Mouse (Mus musculus) small intestine, adult 2 months (tissue): ENCODE results near the gene Apmap. TPM values are rescaled to one million over a fixed set of nuclear protein-coding genes. Genes with fewer than 3 reads are reported as not detected.
A peak's percentile ranks its signal among the peaks of the same experiment; 100 is the strongest.

Source experiments
- H3K27ac ChIP-seq: fragments of 200-500 bp; 2 replicates; pipeline ENCODE4 v1.5.1; 2012; ENCODE audit warnings: low read depth, low read length, control low read depth, inconsistent platforms; ENCODE audit not compliant: insufficient read depth
- H3K27me3 ChIP-seq: fragments of 200-500 bp; 2 replicates; pipeline ENCODE4 v1.6.1; 2012; ENCODE audit warnings: mild to moderate bottlenecking, moderate library complexity, low read length, inconsistent platforms; ENCODE audit not compliant: control insufficient read depth, insufficient read depth
- H3K36me3 ChIP-seq: fragments of 200-500 bp; 2 replicates; pipeline ENCODE4 v1.6.1; 2012; ENCODE audit warnings: mild to moderate bottlenecking, low read length, control low read depth, inconsistent platforms; ENCODE audit not compliant: control insufficient read depth, insufficient read depth
- H3K4me1 ChIP-seq: fragments of 200-500 bp; 2 replicates; pipeline ENCODE4 v1.6.1; 2012; ENCODE audit warnings: low read length, inconsistent platforms, mixed read lengths; ENCODE audit not compliant: control insufficient read depth, insufficient read depth, insufficient read length
- H3K4me3 ChIP-seq: fragments of 200-500 bp; 2 replicates; pipeline ENCODE4 v1.5.1; 2012; ENCODE audit warnings: low read depth, mild to moderate bottlenecking, control low read depth, inconsistent platforms, low read length, moderate library complexity
- CTCF ChIP-seq: fragments of 200-500 bp; IDR thresholded peaks from 2 replicates; pipeline ENCODE4 v1.5.1; 2012; ENCODE audit warnings: low read depth, mild to moderate bottlenecking, control low read depth, inconsistent platforms, low read length, moderate library complexity, mixed read lengths; ENCODE audit not compliant: insufficient replicate concordance, insufficient read length; ENCODE audit errors: extremely low read depth
- POLR2A ChIP-seq: fragments of 200-500 bp; IDR thresholded peaks from 2 replicates; pipeline ENCODE4 v1.6.1; 2012; ENCODE audit warnings: low read depth, mild to moderate bottlenecking, control low read depth, inconsistent platforms, low read length, moderate library complexity
- WGBS: fragments of 180-500 bp; shearing (Covaris S2); methylation state at CpG from one replicate; pipeline ENCODE4 v1.1.7; 2018; 5-methylcytosine and 5-hydroxymethylcytosine counted together
- polyA plus RNA-seq: library from polyadenylated mRNA; depleted of rRNA; stranded (reverse); fragments of >200 nt; gene quantifications from 2 replicates; pipeline ENCODE4 v1.2.3, GENCODE M21; 2012

The Apmap gene
- polyA plus RNA-seq, 1 experiment, result 37.7 TPM

DNA sequence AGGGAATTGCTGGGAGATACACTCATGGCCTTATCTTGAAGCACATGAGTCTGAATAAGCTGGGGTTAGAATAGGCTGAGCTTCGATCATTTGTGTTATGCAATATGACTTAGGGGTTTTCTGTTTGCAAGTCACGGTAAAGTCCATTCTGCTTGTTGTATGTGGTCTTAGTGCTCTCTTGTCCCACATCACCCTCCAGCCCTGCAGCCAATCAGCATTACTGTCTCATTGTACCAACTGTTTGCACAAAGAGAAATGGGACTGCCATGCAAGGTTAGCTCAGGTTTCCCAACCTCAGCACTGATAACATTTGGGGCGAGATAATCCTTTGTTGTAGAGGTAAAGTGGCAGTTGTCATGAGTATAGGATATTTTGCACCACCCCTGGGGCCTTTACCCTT is 1.7 kb upstream of the Apmap start:
- no peaks in the 10 kb centered on the region for H3K36me3 ChIP-seq
- H3K4me1 ChIP-seq, result no peaks in the 10 kb centered on the region; the same call in 1 of the 2 replicates
- no peak overlapping the region for H3K27ac ChIP-seq
- H3K27me3 ChIP-seq, result no peaks in the 10 kb centered on the region; the same call in 1 of the 2 replicates
- TF ChIP-seq CTCF (no peak), POLR2A (no peak)
- H3K4me3 ChIP-seq, result no peak overlapping the region
- WGBS, result 35% methylated on average over 3 of the region's 3 CpGs

DNA sequence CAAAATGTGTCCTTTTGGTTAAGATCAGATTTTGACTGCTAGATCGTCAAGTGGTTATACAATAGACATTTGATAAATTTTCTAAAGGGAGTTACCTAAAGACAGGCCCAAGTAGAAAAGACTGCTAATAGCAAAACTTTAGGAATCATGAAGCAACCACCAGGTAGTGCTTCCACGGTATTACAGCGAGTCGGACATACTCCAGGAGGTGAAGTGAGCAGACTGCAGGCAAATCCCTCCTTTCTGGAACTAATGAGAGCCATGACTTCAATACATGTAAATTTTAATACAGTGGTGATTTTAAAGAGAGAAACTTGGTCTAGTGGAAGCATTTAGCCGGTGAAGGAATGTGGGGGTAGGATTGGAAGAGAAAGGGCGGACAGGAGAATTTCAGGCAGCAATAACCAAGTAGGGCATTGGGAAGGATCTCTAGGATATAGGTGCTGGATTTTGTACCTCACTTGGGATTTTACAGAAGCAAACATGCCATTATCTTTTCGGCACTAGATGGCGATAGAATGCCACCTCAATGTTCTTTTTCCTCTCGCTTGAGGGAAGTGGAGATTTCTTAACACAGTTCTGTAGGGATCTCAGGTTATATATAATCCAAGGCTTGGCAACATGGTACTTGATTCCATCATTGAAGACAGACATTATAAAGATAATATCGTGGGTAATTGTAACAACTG is 649 bp upstream of the Apmap start:
- no peak overlapping the region for H3K27ac ChIP-seq
- no peaks in the 10 kb centered on the region for H3K36me3 ChIP-seq
- H3K4me1 ChIP-seq, result no peaks in the 10 kb centered on the region; the same call in 1 of the 2 replicates
- peak overlapping the region; percentile 94 for H3K4me3 ChIP-seq
- TF ChIP-seq POLR2A, result no peak
- TF ChIP-seq CTCF, result no peak
- WGBS, result 1% methylated on average over 10 of the region's 10 CpGs
- no peaks in the 10 kb centered on the region; the same call in 1 of the 2 replicates for H3K27me3 ChIP-seq

DNA sequence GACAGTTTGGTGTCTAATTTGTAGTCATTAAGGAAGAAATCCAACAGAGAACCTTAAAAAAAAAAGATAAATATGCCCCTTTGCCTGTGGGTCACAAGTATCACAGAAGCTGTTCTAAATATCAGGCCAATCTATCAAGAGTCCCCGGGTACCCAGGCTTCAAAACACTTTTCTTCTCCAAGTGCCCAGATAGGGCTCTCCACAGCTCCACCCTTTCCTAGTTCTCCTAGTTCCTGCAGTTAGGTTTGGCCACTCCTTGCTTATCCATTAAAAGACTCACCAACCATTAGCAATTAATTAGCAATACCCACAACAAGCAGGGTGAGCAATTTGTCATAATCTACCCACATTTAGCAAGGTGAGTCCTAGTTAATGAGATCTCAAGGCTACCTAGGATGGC is 1.3 kb downstream of the Apmap start:
- Histone ChIP-seq H3K4me3 (no peak overlapping the region), H3K27ac (no peak overlapping the region), H3K4me1 (no peaks in the 10 kb centered on the region; the same call in 1 of the 2 replicates), H3K27me3 (no peaks in the 10 kb centered on the region; the same call in 1 of the 2 replicates), H3K36me3 (no peaks in the 10 kb centered on the region)
- TF ChIP-seq CTCF, result no peak
- TF ChIP-seq POLR2A, result no peak
- 19% methylated on average over 1 of the region's 1 CpGs for WGBS

DNA sequence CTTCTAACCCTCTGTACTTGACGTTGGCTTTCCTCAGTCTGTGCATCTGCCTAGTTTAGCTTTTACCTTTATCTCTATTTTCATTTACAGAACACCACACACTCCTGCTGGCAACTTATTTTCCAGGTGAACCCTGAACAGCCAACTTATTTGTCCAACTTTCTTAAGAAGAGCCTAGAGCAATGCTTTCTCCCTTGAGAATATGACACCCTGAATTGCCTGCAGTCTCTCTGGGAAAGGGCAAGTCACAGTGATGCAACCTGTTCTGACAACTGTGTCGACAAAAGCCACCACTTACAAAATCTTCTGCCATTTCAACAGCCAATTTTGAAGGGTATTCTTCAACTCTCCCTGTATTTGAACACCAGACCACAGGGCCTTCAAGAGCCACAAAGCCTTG is 3.6 kb downstream of the Apmap start:
- Histone ChIP-seq H3K27me3 (no peaks in the 10 kb centered on the region), H3K27ac (no peak overlapping the region), H3K4me1 (no peaks in the 10 kb centered on the region; the same call in 1 of the 2 replicates), H3K36me3 (no peaks in the 10 kb centered on the region), H3K4me3 (no peak overlapping the region)
- TF ChIP-seq CTCF (no peak), POLR2A (no peak)
- WGBS, result 81% methylated on average over 2 of the region's 2 CpGs

DNA sequence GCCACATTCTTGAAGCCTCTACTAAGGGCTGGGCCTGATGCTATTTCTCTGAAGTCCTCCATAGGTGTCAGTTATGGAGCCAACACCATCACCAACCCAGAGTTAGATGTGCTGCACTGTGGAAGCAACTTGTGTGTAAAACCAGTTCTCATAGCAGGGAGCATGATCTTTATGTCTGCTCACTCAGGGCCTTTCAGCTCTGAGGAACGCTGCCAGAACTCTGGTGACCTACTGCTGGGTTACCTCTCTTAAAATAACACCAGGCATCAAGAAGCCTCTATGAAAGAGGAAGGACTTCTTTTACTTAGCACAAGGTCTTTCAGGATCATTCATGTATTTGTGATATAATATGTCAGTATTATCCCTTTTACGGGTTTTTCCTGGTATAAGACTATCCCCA is 6.2 kb downstream of the Apmap start:
- Histone ChIP-seq H3K4me1 (no peaks in the 10 kb centered on the region), H3K36me3 (peaks cover 1% of the 10 kb centered on the region; the same call in 1 of the 2 replicates), H3K27me3 (no peaks in the 10 kb centered on the region), H3K27ac (no peak overlapping the region), H3K4me3 (no peak overlapping the region)
- TF ChIP-seq CTCF, result no peak
- no peak for TF ChIP-seq POLR2A
- 93% methylated on average over 2 of the region's 2 CpGs for WGBS

DNA sequence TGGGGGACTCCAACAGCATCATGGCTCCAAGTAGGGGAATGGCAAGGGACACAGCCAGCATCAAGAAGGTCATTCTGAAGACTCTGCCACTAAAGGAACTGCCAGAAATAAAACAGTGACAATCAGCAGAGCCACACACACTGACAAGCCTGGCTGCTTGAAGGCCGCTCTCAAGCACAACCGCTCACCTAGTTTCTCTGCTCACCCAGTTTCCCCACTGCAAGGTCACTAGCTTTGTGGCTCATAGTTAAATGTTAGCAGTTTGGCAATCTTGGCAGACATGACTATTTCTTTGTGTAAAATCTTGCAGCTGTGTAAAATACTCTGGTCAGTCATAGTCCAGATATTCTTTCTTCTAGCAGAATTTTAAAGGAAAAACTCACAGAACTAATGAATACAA is 8.1 kb downstream of the Apmap start:
- WGBS, result 89% methylated on average over 2 of the region's 2 CpGs
- Histone ChIP-seq H3K4me3 (no peak overlapping the region), H3K27ac (no peak overlapping the region), H3K36me3 (peaks cover 3% of the 10 kb centered on the region; the same call in 1 of the 2 replicates), H3K4me1 (no peaks in the 10 kb centered on the region), H3K27me3 (no peaks in the 10 kb centered on the region)
- TF ChIP-seq POLR2A (no peak), CTCF (no peak)

DNA sequence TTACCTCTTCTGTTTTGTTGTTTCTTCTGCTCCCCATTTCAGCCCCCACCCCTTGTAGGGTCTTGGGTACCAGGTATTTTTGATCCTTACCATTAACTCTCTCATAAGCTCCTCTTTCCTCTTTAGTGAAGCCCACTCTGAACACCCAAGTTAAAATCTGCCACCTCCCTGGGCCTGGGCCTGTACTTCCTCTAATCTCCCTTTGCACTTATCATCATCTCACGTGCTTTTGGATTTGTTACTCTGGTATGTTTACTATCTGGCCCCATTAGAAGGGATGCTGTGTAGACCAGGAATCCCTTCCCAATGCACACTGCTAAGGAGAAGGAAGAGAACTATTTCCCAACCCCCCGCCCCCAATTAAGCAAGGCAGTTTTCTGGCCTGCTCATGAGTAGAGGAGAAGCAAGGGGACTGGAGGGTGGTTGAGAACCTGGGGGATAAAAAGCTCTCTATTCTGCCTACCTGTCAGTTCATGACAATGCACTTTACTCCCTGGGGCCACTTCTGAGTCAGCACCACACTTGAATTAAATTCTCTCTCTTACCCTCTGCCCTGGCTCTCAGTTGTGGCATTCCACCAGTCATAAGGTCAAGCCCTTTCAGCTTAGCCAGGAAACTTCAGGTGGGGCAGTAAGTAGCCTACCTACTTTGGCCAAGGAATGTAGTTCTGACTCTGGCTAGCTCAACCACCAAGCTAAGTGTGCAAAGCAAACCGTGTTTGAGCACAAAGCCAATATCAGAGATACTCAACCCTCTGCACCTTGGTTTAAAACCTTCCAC is 12.8 kb downstream of the Apmap start:
- Histone ChIP-seq H3K36me3 (peaks cover 3% of the 10 kb centered on the region; the same call in 1 of the 2 replicates), H3K4me3 (no peak overlapping the region), H3K27me3 (no peaks in the 10 kb centered on the region), H3K27ac (no peak overlapping the region), H3K4me1 (no peaks in the 10 kb centered on the region)
- TF ChIP-seq CTCF (no peak), POLR2A (no peak)
- WGBS, result 86% methylated on average over 3 of the region's 3 CpGs
